Mouse (Mus musculus) testis, adult 2 months (tissue): Measurements from ENCODE around the gene Asic2.

ENCODE experiments used
- CTCF ChIP-seq: fragments of 200-500 bp; IDR thresholded peaks from 2 replicates; pipeline ENCODE4 v1.5.1; 2012; ENCODE audit warnings: low read depth, mild to moderate bottlenecking, inconsistent platforms, low read length, moderate library complexity; ENCODE audit not compliant: control insufficient read depth, insufficient read depth, insufficient replicate concordance
- POLR2A ChIP-seq: fragments of 200-500 bp; IDR thresholded peaks from 2 replicates; pipeline ENCODE4 v1.6.1; 2012; ENCODE audit warnings: low read depth, mild to moderate bottlenecking, inconsistent platforms, low read length, moderate library complexity; ENCODE audit not compliant: control insufficient read depth

GRCm38 (mm10) chr11:81767781-81768180 is 200.5 kb downstream of the Asic2 start:
- TF ChIP-seq CTCF (no peak), POLR2A (no peak)
